Mouse (Mus musculus): ENCODE measurements around the gene BC005624.
A peak's percentile ranks its signal among the peaks of the same experiment; 100 is the strongest.

- peak; percentile 98 for TF ChIP-seq POLR2A (IDR thresholded peaks at IDR 0.05; ENCODE audit: borderline replicate concordance, extremely low read depth, insufficient read depth, insufficient read length, poor library complexity, severe bottlenecking)
- TF ChIP-seq CTCF (IDR thresholded peaks at IDR 0.05; ENCODE audit: borderline replicate concordance, extremely low read depth, insufficient read depth, insufficient read length): no peak
Measured at GRCm38 (mm10) chr2:30967352-30968327, 14.4 kb downstream of the BC005624 start, which contains the start of gene Tor1a.
